Mouse (Mus musculus) intestine, embryonic 14.5 days (tissue): ENCODE results near the gene 4930595D18Rik. TPM values are rescaled to one million over a fixed set of nuclear protein-coding genes. Genes with fewer than 3 reads are reported as not detected.
A peak's percentile ranks its signal among the peaks of the same experiment; 100 is the strongest.

Experiments used
- ATAC-seq: fragments of 200-750 bp; cut with Nextera tagmentation; replicated peaks from 2 replicates; pipeline ENCODE4 v1.8.0; 2017; ENCODE audit warnings: low read depth, moderate number of reproducible peaks, moderate TSS enrichment, moderate library complexity; ENCODE audit not compliant: low FRiP score, low TSS enrichment
- DNase-seq: peaks from one replicate; pipeline ENCODE4 v3.0.0-alpha.2; 2018; ENCODE audit warnings: low spot score
- H3K27ac ChIP-seq: fragments of 300-500 bp; sonication (generic); 2 replicates; pipeline ENCODE4 v1.5.1; 2014; ENCODE audit warnings: low read depth, mild to moderate bottlenecking, control low read depth
- H3K27me3 ChIP-seq: fragments of 300-500 bp; sonication (generic); replicated peaks from 2 replicates; pipeline ENCODE4 v1.6.1; 2014; ENCODE audit warnings: low read length, control low read depth; ENCODE audit not compliant: control insufficient read depth, insufficient read depth
- H3K36me3 ChIP-seq: fragments of 300-500 bp; sonication (generic); 2 replicates; pipeline ENCODE4 v1.6.1; 2014; ENCODE audit warnings: low read length, control low read depth; ENCODE audit not compliant: control insufficient read depth, insufficient read depth
- H3K4me1 ChIP-seq: fragments of 300-500 bp; sonication (generic); replicated peaks from 2 replicates; pipeline ENCODE4 v1.6.1; 2014; ENCODE audit warnings: low read length, control low read depth, mixed read lengths; ENCODE audit not compliant: control insufficient read depth, insufficient read depth
- H3K4me2 ChIP-seq: fragments of 300-500 bp; sonication (generic); 2 replicates; pipeline ENCODE4 v1.6.1; 2014; ENCODE audit warnings: low read length
- H3K4me3 ChIP-seq: fragments of 300-500 bp; sonication (generic); 2 replicates; pipeline ENCODE4 v1.5.1; 2014; ENCODE audit warnings: low read depth, low read length, control low read depth, mixed read lengths
- H3K9ac ChIP-seq: fragments of 300-500 bp; sonication (generic); 2 replicates; pipeline ENCODE4 v1.6.1; 2014; ENCODE audit warnings: mild to moderate bottlenecking, low read length
- H3K9me3 ChIP-seq: fragments of 300-500 bp; sonication (generic); 2 replicates; pipeline ENCODE4 v1.6.1; 2016; ENCODE audit warnings: low read length, control low read depth; ENCODE audit not compliant: control insufficient read depth
- WGBS: fragments of 180-500 bp; shearing (Covaris S2); extraction: QIAGEN DNeasy Blood & Tissue Kit; methylation state at CpG from one replicate; pipeline ENCODE4 v1.1.7; 2014; 5-methylcytosine and 5-hydroxymethylcytosine counted together
- polyA plus RNA-seq: library from polyadenylated mRNA; unstranded; fragments of >200 nt; fragmentation: Nextera tagmentation; extraction: Ambion mirVana; gene quantifications from 2 replicates; pipeline ENCODE4 v1.2.1, GENCODE M21; 2014

Gene 4930595D18Rik
- polyA plus RNA-seq, 1 experiment from 2014 or later: not detected

GRCm38 (mm10) chr12:111182378-111182777 lies 1.9 kb downstream of the 4930595D18Rik start:
- Histone ChIP-seq H3K27me3 (no peaks in the 10 kb centered on the region), H3K27ac (no peak overlapping the region), H3K9ac (no peak overlapping the region), H3K4me1 (no peaks in the 10 kb centered on the region), H3K4me3 (no peak overlapping the region), H3K36me3 (no peaks in the 10 kb centered on the region), H3K4me2 (no peak overlapping the region), H3K9me3 (no peaks in the 10 kb centered on the region)
- WGBS: 94% methylated on average over 6 of the region's 6 CpGs
- no peak for DNase-seq
- ATAC-seq: no peak

- H3K4me1 ChIP-seq: no peaks in the 10 kb centered on the region
- WGBS: 85% methylated on average over 5 of the region's 5 CpGs
- DNase-seq (no peak), ATAC-seq (no peak)
- H3K9me3 ChIP-seq: no peaks in the 10 kb centered on the region
- H3K36me3 ChIP-seq: no peaks in the 10 kb centered on the region
- H3K4me3 ChIP-seq: no peak overlapping the region
- no peak overlapping the region for H3K27ac ChIP-seq
- no peak overlapping the region for H3K9ac ChIP-seq
- no peaks in the 10 kb centered on the region for H3K27me3 ChIP-seq
- H3K4me2 ChIP-seq: no peak overlapping the region
Measured at GRCm38 (mm10) chr12:111181848-111182247, 2.4 kb downstream of the 4930595D18Rik start.

GRCm38 (mm10) chr12:111178772-111179171 lies 5.5 kb downstream of the 4930595D18Rik start:
- Histone ChIP-seq H3K36me3 (peaks cover 9% of the 10 kb centered on the region), H3K4me2 (no peak overlapping the region), H3K4me3 (no peak overlapping the region), H3K9ac (no peak overlapping the region), H3K27me3 (no peaks in the 10 kb centered on the region), H3K9me3 (no peaks in the 10 kb centered on the region), H3K4me1 (no peaks in the 10 kb centered on the region), H3K27ac (no peak overlapping the region)
- no peak for DNase-seq
- WGBS: 77% methylated on average over 4 of the region's 4 CpGs
- ATAC-seq: no peak

GRCm38 (mm10) chr12:111168891-111169290 lies 15.4 kb downstream of the 4930595D18Rik start:
- Histone ChIP-seq H3K9me3 (no peaks in the 10 kb centered on the region), H3K27me3 (no peaks in the 10 kb centered on the region), H3K27ac (no peak overlapping the region), H3K4me2 (no peak overlapping the region), H3K36me3 (peaks cover 5% of the 10 kb centered on the region; the same call in 1 of the 2 replicates), H3K4me3 (no peak overlapping the region), H3K4me1 (peaks cover 21% of the 10 kb centered on the region), H3K9ac (no peak overlapping the region)
- DNase-seq: no peak
- 86% methylated on average over 4 of the region's 4 CpGs for WGBS
- ATAC-seq: no peak

- H3K4me2 ChIP-seq: peak overlapping the region; percentile 96
- H3K4me3 ChIP-seq: peak overlapping the region; percentile 87
- no peaks in the 10 kb centered on the region for H3K9me3 ChIP-seq
- ATAC-seq (peak; percentile 52; the same call in 1 of the 2 replicates), DNase-seq (peak; percentile 77)
- no peaks in the 10 kb centered on the region; the same call in 1 of the 2 replicates for H3K36me3 ChIP-seq
- H3K4me1 ChIP-seq: peaks cover 28% of the 10 kb centered on the region
- H3K27ac ChIP-seq: peak overlapping the region; percentile 70
- H3K9ac ChIP-seq: peak overlapping the region; percentile 82
- under 1% methylated on average over 48 of the region's 48 CpGs for WGBS
- no peaks in the 10 kb centered on the region for H3K27me3 ChIP-seq
Measured at GRCm38 (mm10) chr12:111166681-111167289, 17.5 kb downstream of the 4930595D18Rik start.

- no peaks in the 10 kb centered on the region for H3K9me3 ChIP-seq
- ATAC-seq (peak; percentile 63), DNase-seq (peak; percentile 87)
- H3K27ac ChIP-seq: peak within 1 kb of the TSS; percentile 70
- peaks cover 28% of the 10 kb centered on the region for H3K4me1 ChIP-seq
- peak within 1 kb of the TSS; percentile 87 for H3K4me3 ChIP-seq
- peak within 1 kb of the TSS; percentile 96 for H3K4me2 ChIP-seq
- 10% methylated on average over 41 of the region's 105 CpGs for WGBS
- peak within 1 kb of the TSS; percentile 82 for H3K9ac ChIP-seq
- no peaks in the 10 kb centered on the region; the same call in 1 of the 2 replicates for H3K36me3 ChIP-seq
- H3K27me3 ChIP-seq: no peaks in the 10 kb centered on the region
Measured at GRCm38 (mm10) chr12:111165831-111166591, 18.3 kb downstream of the 4930595D18Rik start, which contains the start of gene Traf3. TSS of gene Traf3 (plus strand) at chr12:111166370.

- peak; percentile 67 for DNase-seq
- Histone ChIP-seq H3K36me3 (no peaks in the 10 kb centered on the region; the same call in 1 of the 2 replicates), H3K27me3 (no peaks in the 10 kb centered on the region), H3K4me1 (peaks cover 27% of the 10 kb centered on the region), H3K4me2 (peak overlapping the region; percentile 96), H3K9ac (no peak overlapping the region), H3K4me3 (peak overlapping the region; percentile 87; the same call in 1 of the 2 replicates), H3K27ac (peak overlapping the region; percentile 70; the same call in 1 of the 2 replicates), H3K9me3 (no peaks in the 10 kb centered on the region)
- no peak; the same call in 1 of the 2 replicates for ATAC-seq
- 68% methylated on average over 10 of the region's 10 CpGs for WGBS
Measured at GRCm38 (mm10) chr12:111165146-111165812, 19.0 kb downstream of the 4930595D18Rik start.

GRCm38 (mm10) chr12:111164310-111164751 lies 20.0 kb downstream of the 4930595D18Rik start:
- Histone ChIP-seq H3K27me3 (no peaks in the 10 kb centered on the region), H3K36me3 (no peaks in the 10 kb centered on the region), H3K9me3 (no peaks in the 10 kb centered on the region), H3K9ac (peak overlapping the region; percentile 52), H3K4me2 (peak overlapping the region; percentile 45), H3K4me1 (peaks cover 29% of the 10 kb centered on the region), H3K4me3 (peak overlapping the region; percentile 8), H3K27ac (peak overlapping the region; percentile 79)
- ATAC-seq (peak; percentile 78), DNase-seq (peak; percentile 87)
- WGBS: 3% methylated on average over 13 of the region's 13 CpGs
